Mouse (Mus musculus) cerebellum, adult 11 months (tissue): ENCODE measurements around the gene Klra2.
"Not testable (repeated sequence)": the region's sequence is repeated elsewhere in the genome, so short reads cannot be mapped to it uniquely, and the experiment has no call there.

Experiments used
- DNase-seq: peaks from one replicate; pipeline ENCODE4 v3.0.0; 2022

The Klra2 gene

DNA sequence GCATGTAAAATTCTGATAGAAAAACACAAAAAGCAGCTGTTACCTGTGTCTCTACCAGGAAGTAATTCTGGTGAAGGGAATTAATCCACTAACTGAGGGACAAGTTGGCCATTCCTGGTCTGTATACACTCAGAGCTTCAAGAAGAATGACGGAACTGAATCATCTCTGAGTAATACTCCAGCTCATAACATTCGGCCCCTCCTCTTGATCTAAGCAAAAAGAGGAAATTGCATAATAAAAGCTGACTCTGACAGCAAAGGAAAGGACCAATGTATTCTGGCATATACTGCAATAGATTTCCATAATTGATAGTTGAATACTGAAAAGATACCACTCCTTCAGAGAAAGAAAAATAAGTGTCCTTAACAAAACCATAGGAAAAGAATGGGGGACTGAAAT lies at the start of gene Klra2:
Klra2 (minus strand) TSS at position 157 of the 400 bp plus-strand sequence.
- no peak for DNase-seq

DNA sequence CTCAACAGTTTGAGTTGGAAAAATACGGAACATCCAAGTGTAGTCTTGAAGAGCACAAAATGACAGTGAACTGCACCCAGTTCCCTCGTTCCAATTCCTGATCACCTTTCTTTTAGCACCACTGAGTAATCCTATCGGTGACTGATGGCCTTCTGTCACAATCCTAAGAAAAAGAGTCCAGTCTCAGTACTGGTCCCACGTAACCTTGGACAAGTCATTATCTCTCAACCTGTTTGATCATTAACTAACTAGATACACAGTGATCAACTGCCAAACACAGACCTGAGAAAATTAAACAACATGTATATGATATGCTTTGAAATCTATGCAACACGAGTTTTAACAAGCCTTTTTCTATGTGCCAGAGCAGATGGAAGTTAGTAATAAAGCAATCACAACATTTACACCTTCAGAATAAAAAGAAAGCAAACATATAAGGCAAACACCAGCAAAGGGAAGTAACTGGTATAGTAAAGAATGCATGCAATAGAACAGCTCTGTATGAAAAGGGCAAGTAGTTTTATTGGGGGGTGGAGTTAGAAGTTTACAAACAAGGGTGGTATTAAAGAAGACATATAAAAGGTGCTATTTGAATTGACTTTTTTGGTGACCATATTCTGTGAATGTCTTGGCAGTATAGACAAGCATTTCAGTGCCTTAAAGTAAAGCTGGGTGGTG lies 47.4 kb upstream of the Klra2 start:
- no peak for DNase-seq

DNA sequence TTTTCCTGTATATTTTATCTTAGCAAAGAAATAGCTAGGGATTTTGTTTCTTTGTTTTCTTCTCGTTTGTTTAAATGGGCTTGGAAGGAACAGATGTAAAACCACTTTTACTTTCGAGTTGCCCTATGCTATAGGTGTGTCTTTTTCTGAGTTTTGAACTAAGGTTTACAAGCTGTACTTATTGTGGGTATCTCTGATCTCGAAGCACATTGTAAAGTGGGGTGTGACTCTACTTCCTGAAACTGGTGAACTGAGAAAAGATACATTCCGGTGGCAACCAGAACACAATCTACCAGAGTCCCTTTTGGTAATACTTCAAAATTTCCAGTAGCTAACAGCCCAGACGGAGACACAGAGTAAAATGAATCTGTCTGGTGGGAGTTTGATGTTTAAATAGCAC lies 46.8 kb upstream of the Klra2 start:
- no peak for DNase-seq

DNA sequence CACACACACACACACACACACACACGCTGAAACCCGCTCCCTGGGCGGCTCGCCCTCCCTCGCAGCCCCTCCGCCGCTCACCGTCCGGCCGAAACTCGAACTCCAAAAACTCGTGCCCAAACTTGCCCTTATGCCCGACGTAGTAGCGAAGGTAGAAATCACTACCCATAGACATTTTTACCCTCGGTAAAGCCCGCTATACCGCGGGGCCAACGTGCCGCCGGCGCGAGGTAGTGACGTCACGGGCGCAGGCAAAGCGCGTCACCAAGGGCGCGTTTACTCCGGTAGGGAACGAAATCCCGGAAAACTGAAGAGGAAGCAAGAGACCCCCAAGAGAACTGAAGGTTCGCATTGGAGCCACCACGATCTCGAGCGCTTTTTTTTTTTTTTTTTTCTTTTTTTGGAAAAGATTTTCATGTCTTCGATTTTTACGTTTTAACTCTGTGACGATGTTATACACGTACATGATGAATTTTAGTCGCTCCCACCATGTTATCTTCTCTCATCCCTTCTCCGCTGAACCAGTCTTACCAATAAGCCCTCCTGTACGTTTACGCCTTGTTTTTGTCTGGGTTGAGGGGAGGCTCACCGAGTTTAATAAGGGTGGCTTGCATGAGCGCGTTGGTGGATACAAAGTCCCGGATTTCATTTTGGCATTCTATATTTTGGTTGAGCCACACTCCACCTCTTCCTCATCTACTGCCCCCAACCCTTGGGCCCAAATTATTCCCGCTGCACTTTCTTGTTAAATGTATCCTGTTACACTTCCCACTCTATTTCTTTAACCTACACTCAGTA lies 46.0 kb upstream of the Klra2 start, which contains the start of gene Magohb:
Magohb (minus strand) TSS at position 254 of the 798 bp plus-strand sequence.
- peak; percentile 82 for DNase-seq

DNA sequence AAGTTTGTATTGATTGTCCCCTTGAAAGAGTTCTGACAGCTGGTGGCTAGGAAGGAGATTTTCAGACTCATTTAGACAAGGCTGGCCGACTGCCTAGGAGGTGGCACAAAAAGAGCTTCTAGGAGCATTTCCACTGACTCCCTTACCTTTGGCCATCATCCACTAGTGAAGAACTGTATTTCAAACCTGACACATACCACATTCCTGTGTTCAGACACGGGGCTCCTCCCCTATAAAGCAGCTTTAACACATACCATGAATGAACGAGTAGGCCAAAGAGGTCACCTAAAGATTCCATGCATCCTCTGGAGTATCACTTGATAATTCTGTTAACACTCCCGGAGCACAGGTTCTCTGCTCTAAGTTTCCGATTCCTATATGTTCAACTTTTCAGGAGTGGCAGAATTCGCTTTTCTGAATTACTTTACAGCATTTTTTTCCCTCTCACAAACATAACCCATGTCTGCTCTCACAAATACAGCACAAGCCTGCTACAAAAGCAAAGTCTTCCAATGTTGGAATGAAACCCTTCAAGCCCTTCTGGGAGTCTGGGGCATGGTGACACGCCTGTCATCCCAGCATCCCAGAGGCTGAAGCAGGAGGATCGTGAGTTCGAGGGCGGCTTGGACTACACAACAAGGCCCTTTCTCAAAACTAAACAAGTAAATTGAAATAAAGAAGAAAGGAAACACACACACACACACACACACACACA lies 45.3 kb upstream of the Klra2 start:
- DNase-seq = peak; percentile 2

DNA sequence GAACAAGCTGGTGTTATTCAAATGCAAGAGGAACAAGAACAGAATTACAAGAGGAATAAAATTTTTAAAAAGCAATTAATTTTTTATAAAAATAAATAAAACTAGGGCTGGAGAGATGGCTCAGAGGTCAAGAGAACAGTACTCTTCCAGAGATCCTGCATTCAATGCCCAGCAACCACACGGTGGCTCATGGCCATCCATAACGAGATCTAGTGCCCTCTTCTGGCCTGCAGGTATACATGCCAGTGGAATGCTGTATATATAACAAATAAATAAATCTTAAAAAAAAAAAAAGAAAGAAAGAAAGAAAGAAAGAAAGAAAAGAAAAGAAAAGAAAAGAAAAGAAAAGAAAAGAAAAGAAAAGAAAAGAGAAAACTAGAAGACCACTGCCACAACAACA lies 43.3 kb upstream of the Klra2 start:
- DNase-seq = peak; percentile 4

DNA sequence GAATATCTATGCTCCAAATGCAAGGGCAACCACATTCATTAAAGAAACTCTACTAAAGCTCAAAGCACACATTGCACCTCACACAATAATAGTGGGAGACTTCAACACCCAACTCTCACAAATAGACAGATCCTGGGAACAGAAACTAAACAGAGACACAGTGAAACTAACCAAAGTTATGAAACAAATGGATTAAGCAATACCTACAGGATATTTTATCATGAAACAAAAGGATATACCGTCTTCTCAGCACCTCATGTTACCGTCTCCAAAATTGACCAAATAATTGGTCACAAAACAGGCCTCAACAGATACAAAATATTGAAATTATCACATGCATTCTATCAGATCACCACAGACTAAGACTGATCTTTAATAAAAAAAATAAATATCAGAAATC lies 31.0 kb upstream of the Klra2 start:
- not testable (repeated sequence) for DNase-seq

DNA sequence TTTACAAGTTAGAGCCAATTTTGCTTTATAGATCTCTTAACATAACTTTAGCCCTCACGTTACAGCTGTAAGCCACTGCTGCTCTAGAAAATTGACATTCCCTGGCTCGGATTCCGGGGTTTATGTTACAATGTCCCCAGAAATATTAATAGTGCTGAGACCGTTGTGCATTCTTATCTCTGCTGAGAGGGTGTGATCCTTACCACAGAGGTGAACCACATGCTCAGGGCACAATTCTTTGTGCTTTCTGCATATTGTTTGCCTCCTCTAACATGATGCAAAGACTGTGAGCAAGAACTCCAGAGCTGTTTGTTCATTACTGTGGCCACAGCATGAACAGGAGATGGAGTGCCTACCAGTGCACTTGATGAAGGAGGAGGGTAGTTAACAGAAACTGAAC lies 29.5 kb upstream of the Klra2 start:
- no peak for DNase-seq

DNA sequence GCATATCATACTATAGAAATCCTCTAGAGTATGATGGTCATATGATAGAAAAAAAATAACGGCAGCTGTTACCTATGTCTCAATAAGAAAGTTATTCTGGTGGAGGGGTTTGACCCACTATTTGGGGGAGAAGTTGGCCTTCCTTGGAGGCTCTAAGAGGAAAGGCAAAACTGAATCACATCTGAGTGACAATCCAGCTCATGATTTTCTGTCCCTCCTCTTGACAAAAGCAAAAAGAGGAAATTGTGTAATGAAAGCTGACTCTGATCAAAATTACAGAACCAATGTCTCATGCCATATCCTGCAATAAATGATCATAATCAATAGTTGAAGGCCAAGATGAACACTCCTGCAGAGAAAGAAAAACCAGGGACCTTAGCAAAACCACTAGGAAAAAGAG lies 25.1 kb upstream of the Klra2 start:
- DNase-seq = no peak

DNA sequence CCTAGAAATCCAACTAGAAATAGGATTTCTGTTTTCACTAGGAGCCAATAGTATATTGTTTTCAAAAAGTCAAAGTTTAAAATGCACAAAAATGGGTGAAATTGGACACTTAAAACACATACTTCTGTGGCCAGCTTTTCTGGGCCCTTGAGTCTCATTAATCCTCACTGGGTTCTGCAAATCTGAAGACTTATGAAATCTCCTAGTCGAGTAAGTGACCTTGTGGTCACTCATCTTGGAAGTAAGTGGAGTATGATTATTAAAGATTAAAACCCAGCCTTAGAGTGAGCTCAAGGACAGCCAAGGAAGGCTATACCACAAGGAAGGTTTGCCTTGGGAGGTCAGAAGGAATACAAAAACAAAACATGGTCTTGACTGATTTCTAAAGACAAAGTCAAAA lies 23.1 kb upstream of the Klra2 start:
- no peak for DNase-seq

DNA sequence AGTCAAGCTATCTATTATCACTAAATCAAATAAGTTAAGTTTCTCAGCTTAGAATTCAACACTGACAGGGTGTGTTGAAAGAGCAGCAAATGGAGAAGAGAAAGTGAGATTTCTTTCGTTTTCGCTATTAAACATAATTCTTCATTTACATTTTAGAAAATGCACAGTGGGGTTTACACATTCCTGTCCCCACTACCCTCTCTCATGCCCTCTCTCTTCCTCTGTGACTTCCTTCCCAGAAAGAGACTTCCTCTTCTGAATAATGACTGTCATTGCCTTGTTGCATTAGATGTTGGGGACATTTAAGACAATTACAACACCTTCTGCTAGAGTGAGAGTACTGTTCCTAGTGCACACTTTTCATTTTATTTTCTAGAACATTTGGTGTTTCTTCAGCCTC lies 22.4 kb upstream of the Klra2 start:
- DNase-seq = no peak

DNA sequence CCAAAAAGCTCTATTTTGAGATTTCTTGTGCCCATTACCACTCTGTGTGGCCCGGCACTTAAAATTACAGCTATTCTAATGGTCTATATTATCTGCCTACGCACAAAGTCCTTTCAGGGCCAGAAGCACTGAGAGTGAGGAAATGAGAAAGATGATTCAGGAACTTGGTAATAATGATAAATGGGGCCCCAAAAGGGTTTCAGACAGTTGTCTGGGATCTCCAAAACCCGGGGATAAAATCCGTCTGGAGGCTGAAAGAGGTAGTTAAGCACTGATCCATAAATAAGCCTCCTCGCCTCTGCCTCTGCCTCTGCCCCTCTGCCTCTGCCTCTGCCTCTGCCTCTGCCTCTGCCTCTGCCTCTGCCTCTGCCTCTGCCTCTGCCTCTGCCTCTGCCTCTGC lies 17.0 kb upstream of the Klra2 start:
- no peak for DNase-seq

DNA sequence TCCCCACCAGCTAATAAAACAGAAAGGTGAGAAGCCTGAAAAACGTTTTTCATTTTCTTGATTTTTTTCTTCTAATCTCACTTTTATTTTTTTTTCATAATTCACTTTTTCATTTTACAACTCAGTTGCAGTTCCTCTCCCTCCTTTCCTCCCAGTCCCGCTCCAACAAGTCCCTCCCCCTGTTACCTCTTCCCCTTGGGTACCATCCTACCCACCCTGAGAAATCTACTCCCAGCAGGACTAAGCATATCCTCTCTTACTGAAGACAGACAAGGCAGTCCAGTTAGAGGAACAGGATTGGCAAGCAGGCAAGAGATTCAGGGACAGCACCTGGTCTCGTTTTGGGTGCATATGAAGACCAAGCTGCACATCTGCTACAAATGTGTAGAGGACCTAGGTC lies 15.6 kb upstream of the Klra2 start:
- DNase-seq = no peak

DNA sequence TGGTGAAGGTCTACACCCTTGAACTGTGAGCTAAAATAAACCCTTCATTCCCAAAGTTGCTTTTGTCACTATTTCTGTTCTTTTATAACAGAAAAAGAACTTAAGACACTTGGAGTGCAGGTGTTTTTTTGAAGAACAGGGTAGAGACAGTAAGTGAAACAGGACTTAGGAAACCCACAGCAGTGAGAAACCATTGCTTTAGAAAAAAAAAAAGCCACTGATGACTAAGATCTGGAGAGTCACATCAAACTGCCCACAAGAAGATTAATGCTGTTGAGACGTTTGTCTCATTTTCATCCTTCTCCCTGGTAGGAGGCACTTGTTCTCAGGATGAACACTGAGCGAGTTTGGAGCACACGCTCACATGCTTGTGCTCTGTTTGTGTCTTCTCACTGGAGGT lies 14.8 kb upstream of the Klra2 start:
- DNase-seq = no peak

DNA sequence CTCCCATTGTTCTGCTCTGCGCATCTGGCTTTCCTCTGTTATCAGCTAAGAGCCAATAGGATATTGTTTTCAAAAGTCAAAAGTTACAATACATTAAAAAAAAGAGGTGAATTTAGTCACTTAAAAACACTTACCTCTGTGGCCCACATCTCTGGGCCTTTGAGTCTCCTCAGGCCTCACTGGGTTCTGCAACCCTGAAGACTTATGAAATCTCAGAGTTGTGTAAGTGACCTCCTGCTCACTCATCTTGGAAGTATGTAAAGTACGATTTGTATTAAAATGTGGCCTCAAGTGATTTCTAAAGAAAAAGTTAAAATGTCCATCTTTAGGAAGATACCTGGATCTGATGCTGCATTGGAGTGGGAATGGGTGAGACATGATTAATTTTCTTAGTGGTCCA lies 2.1 kb downstream of the Klra2 start:
- DNase-seq = no peak
